Mouse (Mus musculus): Measurements from ENCODE around the gene Rab36.
A peak's percentile ranks its signal among the peaks of the same experiment; 100 is the strongest.

Gene Rab36

DNA sequence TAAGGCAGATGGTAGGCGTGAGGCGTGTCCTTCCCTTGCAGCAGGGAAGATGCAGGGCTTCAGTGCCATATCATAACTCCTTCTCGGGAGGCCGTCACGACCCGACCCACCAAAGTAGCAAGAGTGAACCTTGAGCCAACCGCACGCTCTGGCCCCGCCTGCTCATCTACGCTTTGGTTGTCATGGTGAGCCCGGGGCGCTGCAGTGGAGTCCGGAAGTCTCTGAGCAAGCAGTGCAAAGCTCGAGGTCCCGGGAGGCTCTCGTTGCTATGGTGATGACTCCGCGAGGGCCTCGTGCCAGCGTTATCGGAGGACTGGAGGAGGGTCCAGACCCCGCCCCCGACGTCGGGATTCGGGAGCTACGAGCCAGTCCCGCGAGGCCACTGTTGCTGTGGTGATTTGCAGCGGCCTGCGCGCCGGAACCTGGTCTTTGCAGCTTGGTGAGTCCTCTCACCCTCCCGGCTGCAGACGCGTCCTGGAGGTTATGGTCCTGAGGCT is at the start of gene Rab36:
Gene Rab36, plus strand, starts transcription at position 176 of the 497 bp plus-strand sequence.
- peak; percentile 9 for DNase-seq (ENCODE audit: low spot score)

DNA sequence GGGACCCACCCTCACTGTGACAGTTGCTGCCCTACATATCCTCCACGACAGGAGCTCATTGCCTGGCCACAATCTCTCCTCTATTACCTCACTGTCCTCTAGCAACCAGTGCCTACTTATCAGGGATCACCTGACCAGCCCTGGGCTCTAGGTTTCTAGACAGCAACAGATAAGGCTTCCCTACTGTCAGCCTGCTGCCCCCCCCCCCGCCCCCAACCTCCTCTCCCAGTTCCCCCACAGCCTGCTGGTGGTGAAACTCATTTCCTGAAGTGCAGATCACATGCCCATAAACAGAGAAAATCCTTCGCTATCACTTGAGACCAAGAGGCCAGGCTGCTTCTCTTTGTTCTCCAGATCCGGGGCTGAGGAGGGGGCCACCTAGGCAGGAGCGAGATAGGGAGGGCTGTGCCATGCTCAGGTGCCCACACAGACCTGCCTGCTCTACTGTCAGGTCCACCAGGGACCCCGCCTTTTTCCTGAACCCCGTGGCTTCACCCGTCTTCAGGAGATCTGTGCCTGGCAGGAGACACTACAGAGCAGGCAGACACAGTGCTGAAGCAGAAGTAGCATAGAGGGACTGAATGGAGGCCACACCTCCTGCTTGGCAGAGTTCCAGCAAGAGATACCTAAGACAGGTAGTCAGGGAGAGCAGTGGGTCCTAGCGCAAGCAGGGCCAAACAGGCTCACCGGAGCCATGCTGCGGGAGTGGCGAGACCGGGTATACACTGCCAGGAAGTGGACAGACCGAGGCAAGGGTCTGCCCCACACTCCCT is 49.0 kb upstream of the Rab36 start:
- DNase-seq (ENCODE audit: low spot score) = no peak

DNA sequence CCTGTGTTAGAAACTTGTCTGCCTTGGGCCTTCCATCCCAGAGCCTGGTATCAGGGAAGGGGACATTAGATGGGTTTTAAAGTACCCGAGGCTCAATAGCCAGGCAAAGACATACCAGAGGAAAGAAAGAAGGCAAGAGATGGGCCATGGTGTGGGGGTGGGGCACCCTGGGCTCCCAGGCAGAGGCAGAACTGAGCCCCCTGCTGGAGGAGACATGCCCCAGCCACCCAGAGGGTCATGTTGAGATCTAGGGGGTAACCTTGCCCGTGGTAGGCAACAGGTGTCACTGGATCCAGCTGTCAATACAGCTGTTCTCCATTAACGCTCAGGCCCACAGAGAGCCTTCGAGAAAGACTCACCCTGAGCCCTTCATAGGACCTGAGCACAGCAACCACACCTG is 47.0 kb upstream of the Rab36 start:
- no peak for DNase-seq (ENCODE audit: low spot score)

DNA sequence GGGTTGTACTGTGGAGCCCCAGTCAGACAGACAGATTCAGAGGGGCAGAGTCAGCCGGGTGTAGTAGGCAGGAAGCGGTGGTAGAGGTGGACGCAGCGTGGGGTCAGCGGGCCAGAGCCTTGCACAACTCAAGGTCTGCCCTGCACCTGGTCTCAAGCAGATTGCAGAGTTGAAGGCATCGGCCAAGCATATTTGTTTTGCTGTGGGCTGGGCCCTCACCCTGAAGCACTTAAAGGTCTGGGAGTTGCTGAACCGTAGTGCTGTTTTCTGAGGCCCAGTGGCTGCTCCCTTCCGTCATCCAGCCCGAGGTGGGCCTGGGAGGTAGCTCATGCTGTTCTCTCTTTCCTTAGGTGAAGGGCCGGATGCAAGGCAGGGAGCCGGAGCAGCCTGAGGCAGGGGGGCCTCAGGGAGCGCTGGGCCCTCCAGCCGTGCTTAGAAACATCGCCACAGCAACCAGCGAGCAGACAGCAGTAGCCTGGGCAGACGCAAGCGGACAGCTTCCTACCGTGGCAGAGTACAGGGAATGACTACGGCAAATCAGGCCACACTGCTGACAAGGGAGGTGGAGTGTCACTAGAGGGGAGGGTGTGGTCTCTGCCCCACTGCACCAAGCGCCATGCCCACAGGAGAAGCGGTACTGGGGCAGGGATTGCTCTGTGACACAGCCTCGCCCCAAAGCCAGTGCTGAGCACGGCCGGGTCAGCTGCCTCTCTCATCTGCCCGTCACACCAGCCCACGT is 46.1 kb upstream of the Rab36 start:
- DNase-seq (ENCODE audit: low spot score) = no peak

DNA sequence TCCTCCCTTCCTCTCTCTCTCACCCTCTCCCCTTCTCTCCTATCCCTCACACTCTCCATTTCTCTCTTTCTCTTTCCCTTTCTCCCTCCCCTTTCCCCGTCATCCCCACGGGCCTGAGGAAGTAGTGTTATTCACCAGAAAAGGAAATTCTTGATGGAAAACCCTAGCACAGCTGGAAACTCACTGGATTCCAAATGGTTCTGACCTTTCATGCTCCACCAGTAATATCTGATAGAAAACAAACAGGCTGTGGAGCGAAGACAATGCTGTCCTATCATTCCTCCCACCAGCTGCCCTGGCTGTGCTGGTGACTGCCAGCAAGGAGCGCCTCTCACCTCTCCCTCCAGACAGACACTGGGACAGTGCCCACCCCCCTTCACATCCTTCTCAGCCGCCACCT is 42.0 kb upstream of the Rab36 start:
- DNase-seq (ENCODE audit: low spot score) = no peak

DNA sequence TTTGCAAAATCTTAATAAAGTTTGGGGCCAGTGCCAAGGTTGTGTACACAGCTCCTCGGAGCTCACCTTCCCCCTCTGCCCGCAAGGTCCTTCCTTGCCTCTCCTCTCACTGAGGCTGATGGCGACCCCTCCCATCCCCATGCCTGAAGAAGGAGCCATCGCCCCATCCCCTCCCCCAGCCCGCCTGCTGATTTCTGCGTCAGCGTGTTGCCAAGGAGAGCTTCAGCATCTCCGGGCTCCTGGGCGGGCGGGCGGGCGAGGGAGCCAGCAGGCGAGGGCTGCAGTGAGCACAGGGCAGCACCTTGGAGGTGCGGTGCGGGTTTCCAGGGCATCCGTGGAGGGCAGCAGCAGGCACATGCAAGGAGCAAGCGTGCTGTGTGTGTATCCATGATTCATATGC is 41.5 kb upstream of the Rab36 start:
- DNase-seq (ENCODE audit: low spot score) = no peak

DNA sequence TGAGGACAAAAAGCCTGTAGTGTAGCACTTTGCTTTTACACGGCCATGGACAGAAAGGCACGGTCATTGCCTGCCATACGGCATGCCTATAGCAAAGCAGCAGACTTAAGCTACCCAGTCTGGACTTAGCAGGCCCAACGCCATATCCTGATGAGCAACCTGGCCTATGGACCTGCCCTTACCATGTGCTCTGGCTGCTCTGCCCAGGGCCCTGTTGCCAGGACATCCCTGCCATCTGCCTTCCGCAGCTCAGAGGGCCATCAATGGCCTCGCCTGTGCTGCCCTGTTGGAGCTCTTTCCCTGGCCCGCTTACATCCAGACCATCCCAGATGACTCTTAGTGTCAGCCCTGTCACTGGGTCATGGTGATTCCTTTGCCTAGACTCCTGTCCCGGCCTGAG is 35.5 kb upstream of the Rab36 start:
- DNase-seq (ENCODE audit: low spot score) = no peak

DNA sequence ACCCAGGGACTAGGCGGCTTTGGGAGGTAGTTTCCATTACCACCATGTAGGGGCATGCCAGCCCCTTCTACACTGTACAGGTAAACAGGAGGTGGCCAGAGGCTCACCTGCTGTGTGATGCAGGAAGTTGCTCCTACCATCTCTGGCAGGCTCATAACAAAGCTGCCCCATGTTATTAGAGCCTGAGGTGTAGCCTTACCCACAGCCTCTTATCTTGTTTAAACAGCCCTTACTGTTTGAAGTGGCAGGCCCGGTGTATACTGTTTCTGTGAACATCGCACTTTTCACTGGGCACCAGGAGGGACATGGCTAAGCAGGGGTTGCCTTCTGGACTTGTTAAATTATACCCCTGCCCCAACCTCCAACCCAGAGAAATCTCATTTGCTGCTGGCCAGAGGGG is 32.8 kb upstream of the Rab36 start:
- no peak for DNase-seq (ENCODE audit: low spot score)

DNA sequence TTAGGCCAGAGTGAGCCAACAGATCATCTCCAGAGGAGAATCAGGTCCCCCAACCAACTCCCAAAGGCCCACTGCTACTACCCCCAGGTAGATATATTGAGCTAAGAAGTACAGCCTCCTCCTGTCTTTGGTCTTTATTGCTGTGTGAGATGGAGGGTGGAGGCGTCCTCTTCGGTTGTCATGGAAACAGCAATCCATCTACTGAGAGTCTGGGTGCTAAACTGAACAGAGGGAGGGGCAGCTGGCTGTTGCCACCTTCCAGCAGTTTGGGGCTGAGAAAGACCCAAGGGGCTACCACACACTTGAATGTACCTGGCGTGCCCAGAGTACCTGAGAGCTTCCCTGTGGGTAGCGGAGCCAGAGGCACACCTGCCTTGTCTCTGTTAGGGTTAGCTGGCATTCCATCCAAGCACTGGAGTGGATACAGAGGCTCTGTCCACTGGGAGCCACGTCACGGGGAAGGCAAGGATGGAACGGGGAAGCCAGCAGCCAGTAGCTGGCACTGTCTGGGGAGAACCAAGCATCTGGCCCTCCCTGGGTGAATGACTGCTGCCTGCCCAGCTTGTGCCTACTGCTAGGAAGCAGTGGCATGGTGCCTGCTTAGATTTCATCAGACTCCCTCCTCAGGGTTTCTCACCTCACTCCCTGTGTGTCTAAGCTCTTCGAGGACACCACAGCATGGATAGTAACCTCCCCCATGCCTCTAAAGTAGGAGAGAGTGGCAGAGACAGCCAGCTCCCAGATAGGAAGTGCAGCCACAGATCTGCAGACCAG is 29.8 kb upstream of the Rab36 start:
- DNase-seq (ENCODE audit: low spot score) = no peak

DNA sequence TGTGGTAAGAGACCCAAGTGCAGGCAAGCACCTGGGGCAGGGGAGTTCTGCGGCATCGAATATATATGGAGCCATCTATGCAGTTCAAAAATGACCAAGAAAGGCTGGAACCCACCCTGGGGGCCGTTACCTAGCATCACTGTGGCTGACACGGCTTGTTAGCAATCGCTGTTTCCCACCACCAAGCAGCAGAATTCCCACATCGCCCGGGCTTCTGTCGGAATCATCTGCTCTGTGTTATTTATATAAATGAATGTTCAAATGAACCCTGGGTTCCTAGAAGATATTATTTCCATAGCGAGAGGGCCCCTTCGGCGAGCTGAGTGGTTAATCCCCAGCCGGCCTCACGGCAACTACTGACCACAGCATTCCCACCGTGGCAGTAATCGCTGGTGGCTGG is 26.2 kb upstream of the Rab36 start:
- no peak for DNase-seq (ENCODE audit: low spot score)

DNA sequence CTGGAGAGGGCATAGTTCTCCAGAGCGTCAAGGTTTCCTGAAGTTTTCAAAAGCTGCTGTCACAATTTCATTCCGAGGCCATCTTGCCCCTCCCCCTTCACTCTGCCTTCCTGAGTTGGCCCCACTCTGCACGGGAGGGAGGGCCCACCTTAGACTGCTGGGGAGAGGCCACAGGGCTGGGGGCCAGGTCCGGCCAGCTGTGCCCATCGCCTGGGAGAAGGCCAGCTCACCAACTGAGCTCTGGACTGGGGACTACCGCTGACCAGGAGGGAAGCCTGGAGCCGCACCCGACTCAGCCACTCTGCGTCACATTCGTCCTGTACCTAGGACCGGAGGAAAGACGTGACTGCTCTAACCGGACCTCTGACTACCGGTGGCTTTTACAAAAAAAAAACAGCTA is 21.4 kb upstream of the Rab36 start:
- DNase-seq (ENCODE audit: low spot score) = no peak

DNA sequence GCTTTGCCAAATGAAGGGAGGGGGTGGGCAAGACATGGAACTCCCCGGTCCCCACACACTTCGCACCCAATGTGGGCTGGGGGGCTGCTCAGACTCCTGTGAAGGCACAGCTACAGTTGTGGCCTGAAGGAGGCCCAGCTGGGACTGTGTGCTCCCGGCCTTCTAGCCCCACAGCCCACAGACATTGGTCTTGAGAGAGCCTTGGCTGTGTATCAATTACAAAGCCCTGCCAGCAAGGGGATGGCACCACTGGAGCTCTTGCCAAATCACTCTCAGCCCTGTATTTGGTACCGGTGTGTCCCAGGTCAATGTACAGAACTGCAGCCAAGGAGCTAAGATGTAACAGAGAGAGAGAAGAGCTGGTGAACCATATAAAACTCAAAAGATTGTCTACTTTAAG is 20.4 kb upstream of the Rab36 start:
- DNase-seq (ENCODE audit: low spot score) = no peak

DNA sequence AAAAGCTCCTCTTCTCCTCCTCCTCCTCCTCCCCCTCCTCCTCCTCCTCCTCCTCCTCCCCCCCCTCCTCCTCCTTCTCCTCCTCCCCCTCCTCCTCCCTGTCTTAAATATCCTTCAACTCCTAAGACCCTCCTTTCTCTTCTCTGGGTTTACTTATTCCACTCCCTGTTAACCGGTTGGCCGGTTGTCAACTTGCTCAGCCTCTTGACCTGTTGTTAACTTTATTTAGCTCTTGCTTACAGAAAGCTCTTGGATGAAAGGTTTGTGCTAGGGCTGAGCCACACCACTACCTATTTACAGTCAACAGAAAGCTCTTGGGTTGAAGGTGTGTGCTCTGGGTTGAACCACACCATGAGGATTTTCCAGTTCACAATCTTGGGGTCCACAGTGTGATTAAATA is 16.6 kb upstream of the Rab36 start:
- no peak for DNase-seq (ENCODE audit: low spot score)

DNA sequence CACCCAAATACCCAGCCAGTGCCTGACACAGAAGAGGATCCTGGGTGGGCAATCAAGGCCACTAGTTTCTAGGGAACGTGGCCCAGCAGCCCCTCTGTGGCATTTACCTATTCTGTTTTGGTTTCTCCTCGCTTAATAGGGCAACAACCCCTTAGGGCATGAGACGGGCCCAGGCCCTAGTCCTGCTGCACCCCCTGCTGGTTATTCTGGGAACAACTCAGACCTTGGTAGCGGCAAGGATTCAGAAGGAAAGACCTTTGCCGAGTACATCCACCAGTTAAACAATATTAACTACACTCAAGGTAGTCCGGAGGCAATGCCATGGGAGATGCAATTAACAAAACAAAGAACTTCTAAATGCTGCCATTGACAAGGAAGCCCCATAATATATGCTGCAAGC is 15.7 kb upstream of the Rab36 start:
- DNase-seq (ENCODE audit: low spot score) = peak; percentile 19

DNA sequence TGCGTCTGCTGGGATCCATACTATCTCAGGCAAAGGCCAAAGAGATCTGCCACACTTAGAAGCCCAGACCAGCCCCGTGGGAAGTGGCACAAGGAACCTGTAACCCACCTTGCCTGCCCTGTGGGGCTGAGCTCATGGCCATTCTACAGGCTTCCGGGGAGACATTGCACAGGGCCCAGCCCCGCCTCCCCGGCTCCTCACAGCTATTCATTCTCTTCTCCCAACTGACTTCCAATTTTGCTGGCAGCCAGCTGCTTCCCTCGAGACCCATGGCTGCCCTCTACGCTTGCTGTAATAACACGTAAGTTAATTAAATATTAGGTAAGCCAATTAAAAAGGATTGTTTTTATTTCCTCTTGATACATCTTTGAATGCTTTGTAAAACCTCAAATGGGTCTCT is 10.4 kb upstream of the Rab36 start:
- no peak for DNase-seq (ENCODE audit: low spot score)

DNA sequence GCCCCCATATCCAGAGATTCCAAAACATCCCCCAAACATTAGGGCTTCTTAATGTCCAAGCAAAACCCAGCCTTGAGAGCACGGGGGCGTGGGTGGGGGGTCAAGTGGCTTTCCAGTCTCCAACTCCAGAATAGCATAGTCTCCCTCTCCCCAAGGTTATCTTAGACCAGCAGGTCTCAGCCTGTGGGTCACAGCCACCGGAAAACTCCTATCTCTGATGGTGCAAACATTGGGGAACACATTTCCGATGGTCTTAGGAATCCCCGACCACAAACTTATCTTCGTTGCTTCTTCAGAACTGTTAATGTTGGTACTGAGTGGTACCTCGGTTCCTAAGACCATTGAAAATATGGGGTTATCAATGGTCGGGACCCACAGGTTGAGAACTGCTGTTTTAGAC is 8.1 kb upstream of the Rab36 start:
- no peak for DNase-seq (ENCODE audit: low spot score)

DNA sequence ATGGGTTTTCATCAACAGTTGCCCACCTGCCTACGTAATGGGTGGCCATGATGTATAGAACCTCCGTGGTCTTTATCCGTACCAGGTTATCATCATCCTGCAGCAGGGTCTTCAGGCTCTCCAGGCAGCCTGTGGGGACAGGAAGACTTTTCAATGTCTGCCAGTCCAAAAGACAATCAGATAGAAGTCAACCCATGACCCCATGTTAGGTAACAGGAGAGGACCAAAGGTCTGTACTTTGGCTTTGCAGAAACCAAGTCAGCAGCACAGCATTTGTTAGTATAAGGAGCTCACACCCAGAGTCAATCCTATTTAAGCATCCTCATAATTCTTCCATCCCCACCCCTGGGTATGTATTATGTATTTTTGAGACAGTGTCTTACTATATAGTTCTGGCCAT is 7.2 kb upstream of the Rab36 start:
- DNase-seq (ENCODE audit: low spot score) = no peak

DNA sequence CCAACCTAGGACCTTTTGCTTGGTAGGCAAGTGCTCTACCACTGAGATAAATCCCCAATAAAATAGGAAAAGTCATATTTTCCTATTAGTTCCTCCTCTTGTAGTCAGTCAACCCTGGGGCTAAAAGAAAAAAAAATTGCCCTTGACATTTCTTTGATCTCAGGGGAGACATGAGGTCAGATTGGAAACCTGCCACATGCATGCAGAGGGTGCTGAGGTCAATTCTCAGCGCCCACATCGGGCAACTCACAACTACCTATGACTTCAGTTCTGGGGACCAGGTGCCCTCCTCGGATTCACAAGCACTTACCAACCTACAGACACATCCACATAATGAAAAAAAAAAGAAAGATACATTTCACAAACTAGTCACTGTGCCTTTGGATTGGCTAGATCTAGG is 6.6 kb upstream of the Rab36 start:
- no peak for DNase-seq (ENCODE audit: low spot score)

DNA sequence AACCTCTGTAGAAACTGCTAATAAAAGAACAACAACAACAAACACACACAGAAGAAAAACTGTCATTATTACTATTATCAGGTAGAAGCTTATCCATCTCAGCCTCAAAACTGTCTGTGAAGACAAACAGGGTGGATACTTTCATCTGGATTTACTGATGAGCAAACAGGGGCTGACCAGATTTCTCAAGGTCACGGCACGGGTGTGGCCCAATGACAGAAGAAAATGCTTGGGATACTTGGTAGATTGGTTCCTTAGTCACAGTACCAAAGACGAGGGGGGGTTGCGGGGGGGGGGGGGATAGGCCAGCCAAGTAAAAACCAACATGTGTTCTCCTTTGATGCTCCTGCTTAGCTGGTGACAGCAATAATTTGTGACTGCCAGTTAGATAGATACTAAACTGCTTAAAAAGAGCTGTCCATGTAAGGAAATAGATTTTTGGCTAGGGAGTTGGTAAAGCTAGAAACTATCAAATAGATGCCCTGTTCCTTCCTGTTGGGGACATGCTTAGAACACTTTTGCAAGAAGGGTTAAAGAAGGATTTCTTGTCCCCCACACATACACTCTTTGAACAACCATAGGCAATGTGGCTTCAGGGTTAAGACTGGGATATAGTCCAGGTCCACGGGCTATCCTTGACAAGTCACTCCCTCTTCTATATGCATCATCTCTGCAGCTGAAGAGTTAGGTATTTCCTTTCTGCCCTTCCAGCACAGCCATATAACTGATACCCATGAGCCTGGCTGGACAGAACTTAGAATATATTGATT is 5.3 kb upstream of the Rab36 start:
- DNase-seq (ENCODE audit: low spot score) = no peak

DNA sequence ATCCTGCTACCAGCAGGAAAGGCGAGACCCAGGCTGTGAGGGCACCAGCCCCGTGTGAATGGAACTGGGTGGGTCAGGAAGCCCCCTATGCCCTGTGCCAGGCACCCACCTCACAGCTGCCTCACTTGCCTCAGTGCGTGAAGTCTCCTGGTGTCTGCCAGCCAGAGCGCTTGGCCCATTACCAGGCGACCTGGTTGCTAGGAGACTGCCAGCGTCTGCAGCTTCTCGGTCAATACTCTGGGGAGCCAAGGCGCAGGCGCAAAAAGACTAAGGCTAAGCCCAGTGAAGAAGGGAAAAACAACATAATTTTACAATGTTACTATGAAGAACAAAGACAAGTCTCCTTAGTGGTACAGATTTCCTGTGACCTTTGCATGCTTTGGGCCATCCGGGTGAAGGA is 4.5 kb upstream of the Rab36 start, which contains the start of gene Rsph14:
Gene Rsph14, minus strand, starts transcription at position 192 of the 400 bp plus-strand sequence.
- no peak for DNase-seq (ENCODE audit: low spot score)

DNA sequence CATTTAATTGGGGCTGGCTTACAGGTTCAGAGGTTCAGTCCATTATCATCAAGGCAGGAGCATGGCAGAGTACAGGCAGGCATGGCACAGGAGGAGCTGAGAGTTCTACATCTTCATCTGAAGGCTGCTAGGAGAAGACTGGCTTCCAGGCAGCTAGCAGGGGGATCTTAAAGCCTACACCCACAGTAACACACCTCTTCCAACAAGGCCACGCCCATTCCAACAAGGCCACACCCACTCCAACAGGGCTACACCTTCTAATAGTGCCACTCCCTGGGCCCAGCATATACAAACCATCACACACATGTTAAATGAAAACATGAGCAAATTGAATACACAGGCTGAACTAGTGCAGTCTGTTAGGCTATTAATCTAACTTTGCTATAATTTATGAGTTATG is 5.2 kb downstream of the Rab36 start:
- peak; percentile 47 for DNase-seq (ENCODE audit: low spot score)

DNA sequence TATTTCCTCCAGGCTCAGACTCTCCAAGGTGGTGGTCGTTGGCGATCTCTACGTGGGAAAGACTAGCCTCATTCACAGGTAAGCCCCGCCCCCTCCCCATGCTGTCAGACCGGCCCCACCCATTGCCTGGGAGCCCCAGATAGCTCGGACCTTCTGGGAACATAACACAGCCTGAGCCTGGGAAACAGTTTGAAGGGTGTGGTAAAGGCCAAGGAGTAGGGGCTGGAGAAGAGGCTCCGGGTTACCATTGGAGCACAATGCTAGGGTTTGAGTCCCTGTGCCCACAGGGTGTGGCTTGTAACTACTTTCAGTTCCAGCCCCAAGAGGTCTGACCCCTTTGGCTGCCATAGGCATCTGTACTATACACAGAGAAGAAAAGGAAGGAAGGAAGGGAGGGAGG is 7.6 kb downstream of the Rab36 start:
- peak; percentile 15 for DNase-seq (ENCODE audit: low spot score)

All from c-Kit-positive CD71-positive TER-119-positive erythroid progenitor cells, embryonic 14.5 days (primary cell).